Mouse (Mus musculus): Measurements from ENCODE around the gene Col6a1. TPM values are rescaled to one million over a fixed set of nuclear protein-coding genes. Genes with fewer than 3 reads are reported as not detected.

Gene Col6a1
- polyA plus RNA-seq, 1 experiment from 2014 or later, result 7.8 TPM

DNA sequence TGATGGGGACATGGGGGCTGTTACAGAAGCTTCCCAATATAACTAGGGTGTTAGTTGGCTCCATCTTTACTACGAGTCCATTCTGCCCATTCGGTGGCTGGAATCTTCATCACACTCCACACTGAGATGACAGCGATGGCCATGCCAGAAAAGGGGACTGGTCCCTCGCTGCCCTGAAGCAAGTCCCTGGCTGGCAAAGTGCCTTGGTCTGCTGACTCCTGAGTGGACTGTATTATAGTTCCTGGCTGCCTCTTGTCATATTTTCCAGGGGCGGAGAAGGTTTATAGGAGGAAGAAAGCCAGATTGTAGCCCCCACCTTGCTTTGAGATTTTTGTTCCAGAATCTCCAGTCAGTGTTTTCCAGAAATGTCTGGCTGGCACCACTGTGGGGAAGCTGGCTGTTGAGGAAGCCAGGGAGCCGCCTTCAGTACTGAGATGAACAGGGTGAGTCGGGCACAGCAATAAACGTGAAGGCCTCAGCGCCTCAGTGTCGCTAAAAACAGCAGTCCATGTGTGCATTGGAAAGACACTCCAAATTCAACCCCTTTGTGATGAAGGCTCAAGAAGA, 40.4 kb downstream of the Col6a1 start:
- H3K4me3 ChIP-seq, result no peak overlapping the region
- peaks cover 4% of the 10 kb centered on the region; the same call in 1 of the 2 replicates for H3K4me1 ChIP-seq
- no peaks in the 10 kb centered on the region for H3K9me3 ChIP-seq (replicated peaks)
- 93% methylated on average over 10 of the region's 10 CpGs for WGBS
- H3K27me3 ChIP-seq (ENCODE audit: low read depth, poor library complexity, severe bottlenecking), result no peaks in the 10 kb centered on the region
- no peak for DNase-seq (ENCODE audit: low spot score)
- H3K36me3 ChIP-seq, result no peaks in the 10 kb centered on the region
- no peak overlapping the region for H3K27ac ChIP-seq

DNA sequence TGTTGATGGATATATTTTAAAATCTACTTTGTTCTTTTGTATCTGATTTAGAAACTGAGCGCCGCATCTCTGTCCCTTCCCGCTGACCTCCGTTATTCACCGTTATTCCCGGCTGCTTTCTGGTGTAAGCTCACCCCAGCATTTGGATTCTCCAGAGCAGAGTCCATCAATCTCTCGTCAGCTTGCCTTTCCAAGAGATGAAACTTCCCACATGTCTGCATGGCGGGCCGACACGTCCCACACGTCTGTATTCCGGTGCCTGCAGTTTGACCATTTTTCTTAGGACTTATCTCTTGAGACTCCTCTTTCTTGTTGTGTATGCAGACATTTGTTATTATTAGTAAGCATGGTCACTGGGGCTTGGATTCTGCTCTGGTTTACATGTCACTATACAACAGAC, 42.0 kb downstream of the Col6a1 start:
- Histone ChIP-seq H3K27me3 (ENCODE audit: low read depth, poor library complexity, severe bottlenecking) (no peaks in the 10 kb centered on the region), H3K4me1 (peaks cover 4% of the 10 kb centered on the region; the same call in 1 of the 2 replicates), H3K36me3 (no peaks in the 10 kb centered on the region), H3K9me3 (replicated peaks) (no peaks in the 10 kb centered on the region), H3K4me3 (no peak overlapping the region), H3K27ac (no peak overlapping the region)
- no peak for DNase-seq (ENCODE audit: low spot score)
- 89% methylated on average over 12 of the region's 12 CpGs for WGBS

DNA sequence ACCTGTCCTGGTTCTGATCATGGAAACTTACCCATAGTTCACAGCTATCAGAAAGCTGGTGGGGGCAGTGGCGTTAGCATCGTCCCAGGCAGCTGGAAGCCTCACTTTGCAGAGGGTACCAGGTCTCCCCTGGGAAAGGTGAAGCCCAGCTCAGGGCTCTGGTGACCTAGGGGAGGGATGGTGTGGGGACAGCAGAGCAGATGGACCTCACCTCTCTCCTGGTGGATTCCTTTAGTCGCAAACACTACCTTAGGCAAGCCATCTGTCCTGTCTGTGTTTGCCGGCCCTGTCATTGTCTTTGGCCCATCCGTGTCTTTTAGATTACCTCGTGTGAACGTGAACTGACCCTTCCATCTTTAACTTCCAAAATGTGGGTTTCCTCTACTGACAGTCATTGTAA, 42.5 kb downstream of the Col6a1 start:
- no peak for DNase-seq (ENCODE audit: low spot score)
- WGBS, result 81% methylated on average over 7 of the region's 7 CpGs
- Histone ChIP-seq H3K9me3 (replicated peaks) (no peaks in the 10 kb centered on the region), H3K4me1 (peaks cover 4% of the 10 kb centered on the region; the same call in 1 of the 2 replicates), H3K27me3 (ENCODE audit: low read depth, poor library complexity, severe bottlenecking) (no peaks in the 10 kb centered on the region), H3K4me3 (no peak overlapping the region), H3K27ac (no peak overlapping the region), H3K36me3 (no peaks in the 10 kb centered on the region)

- no peak for DNase-seq (ENCODE audit: low spot score)
- Histone ChIP-seq H3K4me3 (no peak overlapping the region), H3K9me3 (replicated peaks) (no peaks in the 10 kb centered on the region), H3K4me1 (peaks cover 4% of the 10 kb centered on the region; the same call in 1 of the 2 replicates), H3K36me3 (no peaks in the 10 kb centered on the region), H3K27me3 (ENCODE audit: low read depth, poor library complexity, severe bottlenecking) (no peaks in the 10 kb centered on the region), H3K27ac (no peak overlapping the region)
- 85% methylated on average over 3 of the region's 3 CpGs for WGBS
These were observed 44.1 kb downstream of the Col6a1 start for GRCm38 (mm10) chr10:76681882-76682281.

DNA sequence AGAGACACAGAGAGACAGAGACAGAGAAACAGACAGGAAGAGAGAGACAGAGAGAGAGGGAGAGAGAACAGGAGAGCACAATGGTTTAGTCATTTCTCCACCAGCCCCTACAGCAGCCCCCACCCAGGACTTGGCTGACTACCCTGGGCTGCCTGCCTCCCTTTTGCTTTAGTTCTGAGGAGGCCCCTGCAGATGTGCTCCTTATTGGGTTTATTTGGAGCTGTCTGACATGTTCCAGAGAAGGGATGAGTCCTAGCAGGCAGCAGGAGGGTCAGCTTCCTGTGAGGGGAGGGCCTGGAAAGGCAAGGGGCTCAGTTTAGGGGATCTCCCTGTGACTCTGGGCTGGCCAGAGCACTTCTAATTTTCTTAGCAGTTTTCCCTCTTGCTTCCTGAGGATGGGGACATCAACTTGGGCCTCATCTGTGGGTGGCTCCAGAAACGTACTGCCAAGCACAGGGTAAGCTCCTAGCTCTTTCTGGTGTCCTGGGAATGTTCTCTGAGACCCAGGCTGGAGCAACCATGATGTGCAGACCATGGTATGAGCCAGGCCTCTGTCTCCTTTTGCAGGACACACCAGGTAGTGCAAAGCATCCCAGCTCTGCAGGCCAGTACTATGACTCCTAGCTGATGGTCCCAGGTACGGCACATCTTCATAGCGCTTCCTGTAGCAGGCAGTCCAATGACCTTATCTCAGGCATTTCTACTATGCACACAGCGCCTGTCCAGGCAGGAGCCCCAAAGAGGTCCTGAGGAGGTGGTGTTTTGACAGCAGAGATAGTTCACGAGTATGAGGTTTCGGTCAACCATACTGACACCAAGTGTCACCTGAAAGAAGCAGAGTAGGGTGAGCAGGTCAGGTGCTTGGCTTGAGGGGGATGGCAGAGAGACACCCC, 45.0 kb downstream of the Col6a1 start:
- DNase-seq (ENCODE audit: low spot score), result no peak
- no peaks in the 10 kb centered on the region for H3K9me3 ChIP-seq (replicated peaks)
- 0 out of 2 replicates have a peak overlapping the region, but pooled peaks have one; percentile 20 for H3K27ac ChIP-seq
- peaks cover 4% of the 10 kb centered on the region; the same call in 1 of the 2 replicates for H3K4me1 ChIP-seq
- H3K4me3 ChIP-seq, result no peak overlapping the region
- H3K36me3 ChIP-seq, result no peaks in the 10 kb centered on the region
- 89% methylated on average over 6 of the region's 6 CpGs for WGBS
- H3K27me3 ChIP-seq (ENCODE audit: low read depth, poor library complexity, severe bottlenecking), result no peaks in the 10 kb centered on the region

DNA sequence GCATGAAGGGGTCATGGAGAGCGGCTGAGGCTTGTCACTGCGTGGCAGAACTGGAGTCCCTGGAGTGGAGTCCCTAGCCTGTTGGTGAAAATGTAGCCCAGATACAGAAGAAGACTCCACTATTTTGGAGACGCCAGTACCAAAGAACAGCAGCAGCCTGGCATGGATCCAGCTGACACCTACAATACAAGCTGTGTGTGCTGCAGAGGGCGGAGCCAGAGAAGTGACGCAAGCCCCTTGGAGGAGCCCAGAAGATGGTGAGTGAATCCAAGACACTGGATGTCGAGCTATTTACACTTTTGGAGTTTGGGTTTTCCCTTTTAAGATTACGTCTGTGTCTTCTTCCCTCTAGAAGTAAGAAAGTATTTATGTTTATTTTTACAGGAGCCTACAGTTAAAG, 47.8 kb downstream of the Col6a1 start:
- H3K27ac ChIP-seq, result no peak overlapping the region
- no peaks in the 10 kb centered on the region for H3K27me3 ChIP-seq (ENCODE audit: low read depth, poor library complexity, severe bottlenecking)
- H3K4me1 ChIP-seq, result peaks cover 4% of the 10 kb centered on the region; the same call in 1 of the 2 replicates
- DNase-seq (ENCODE audit: low spot score), result no peak
- H3K4me3 ChIP-seq, result no peak overlapping the region
- H3K36me3 ChIP-seq, result no peaks in the 10 kb centered on the region
- 73% methylated on average over 7 of the region's 7 CpGs for WGBS
- H3K9me3 ChIP-seq (replicated peaks), result no peaks in the 10 kb centered on the region

DNA sequence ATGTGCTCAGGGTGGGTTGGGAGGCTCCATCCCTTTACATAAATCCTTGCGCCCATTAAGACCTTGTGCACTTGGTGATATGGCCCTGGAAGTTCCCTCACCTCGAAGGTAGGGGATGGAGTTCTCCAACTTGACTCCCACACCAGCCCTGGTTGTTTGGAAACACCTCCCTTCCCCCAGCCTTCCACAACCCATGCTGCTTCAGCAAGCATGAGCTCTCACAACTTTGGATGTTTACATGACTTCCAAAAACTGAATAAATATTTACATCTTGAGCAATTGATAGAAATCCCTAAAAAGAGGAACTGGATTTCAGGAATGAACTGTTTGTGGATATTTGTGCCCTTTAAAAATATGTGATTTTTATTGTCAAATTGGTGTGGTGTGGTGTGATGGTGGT, 50.7 kb downstream of the Col6a1 start:
- no peaks in the 10 kb centered on the region for H3K27me3 ChIP-seq (ENCODE audit: low read depth, poor library complexity, severe bottlenecking)
- WGBS, result 85% methylated on average over 2 of the region's 2 CpGs
- H3K27ac ChIP-seq, result no peak overlapping the region
- no peaks in the 10 kb centered on the region for H3K4me1 ChIP-seq
- H3K36me3 ChIP-seq, result no peaks in the 10 kb centered on the region
- H3K4me3 ChIP-seq, result no peak overlapping the region
- DNase-seq (ENCODE audit: low spot score), result no peak
- H3K9me3 ChIP-seq (replicated peaks), result no peaks in the 10 kb centered on the region

DNA sequence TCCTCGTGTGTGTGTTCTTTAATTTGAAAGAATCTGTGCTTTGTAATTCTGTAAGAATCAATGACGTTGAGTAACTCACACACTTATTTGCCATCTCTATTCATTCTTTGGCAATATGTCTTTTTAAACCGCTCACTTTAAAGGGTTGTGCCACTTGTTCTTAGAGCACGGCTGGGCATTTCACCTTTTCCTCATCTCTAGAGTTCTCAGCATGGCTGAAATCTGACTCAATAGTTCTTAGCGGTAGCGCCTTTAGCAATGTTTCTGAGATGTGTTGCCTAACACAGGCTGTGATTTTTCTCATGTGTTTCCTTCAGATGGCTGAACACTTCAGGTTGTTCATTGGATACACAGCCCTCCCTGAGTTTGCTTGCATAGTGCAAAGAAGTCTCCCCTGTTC, 51.4 kb downstream of the Col6a1 start:
- no peaks in the 10 kb centered on the region for H3K36me3 ChIP-seq
- no peak for DNase-seq (ENCODE audit: low spot score)
- no peaks in the 10 kb centered on the region for H3K9me3 ChIP-seq (replicated peaks)
- no peak overlapping the region for H3K4me3 ChIP-seq
- H3K27me3 ChIP-seq (ENCODE audit: low read depth, poor library complexity, severe bottlenecking), result no peaks in the 10 kb centered on the region
- WGBS, result 88% methylated on average over 6 of the region's 6 CpGs
- H3K27ac ChIP-seq, result no peak overlapping the region
- H3K4me1 ChIP-seq, result no peaks in the 10 kb centered on the region

DNA sequence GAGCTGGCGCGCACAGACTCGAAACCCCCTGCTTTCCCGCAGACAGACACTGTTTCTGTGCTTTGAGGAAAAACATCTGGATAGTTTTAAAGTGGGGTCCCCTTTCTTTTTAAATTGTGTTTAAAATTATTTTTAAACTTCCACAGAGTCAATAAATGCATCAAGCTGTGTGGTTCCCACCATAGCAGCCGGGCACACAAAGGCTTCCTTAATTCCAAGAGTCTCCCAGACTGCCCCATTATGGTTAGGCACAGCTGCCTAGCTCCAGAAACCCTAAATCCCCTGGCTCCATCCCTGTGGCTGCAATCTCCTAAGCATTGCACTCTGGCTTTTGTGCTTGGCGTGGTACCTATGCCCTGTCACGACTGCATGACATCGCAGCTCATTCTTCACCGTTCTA, 54.0 kb downstream of the Col6a1 start:
- no peak for DNase-seq (ENCODE audit: low spot score)
- no peaks in the 10 kb centered on the region for H3K9me3 ChIP-seq (replicated peaks)
- 88% methylated on average over 9 of the region's 9 CpGs for WGBS
- H3K27ac ChIP-seq, result no peak overlapping the region
- no peak overlapping the region for H3K4me3 ChIP-seq
- no peaks in the 10 kb centered on the region for H3K4me1 ChIP-seq
- no peaks in the 10 kb centered on the region for H3K36me3 ChIP-seq
- H3K27me3 ChIP-seq (ENCODE audit: low read depth, poor library complexity, severe bottlenecking), result no peaks in the 10 kb centered on the region

DNA sequence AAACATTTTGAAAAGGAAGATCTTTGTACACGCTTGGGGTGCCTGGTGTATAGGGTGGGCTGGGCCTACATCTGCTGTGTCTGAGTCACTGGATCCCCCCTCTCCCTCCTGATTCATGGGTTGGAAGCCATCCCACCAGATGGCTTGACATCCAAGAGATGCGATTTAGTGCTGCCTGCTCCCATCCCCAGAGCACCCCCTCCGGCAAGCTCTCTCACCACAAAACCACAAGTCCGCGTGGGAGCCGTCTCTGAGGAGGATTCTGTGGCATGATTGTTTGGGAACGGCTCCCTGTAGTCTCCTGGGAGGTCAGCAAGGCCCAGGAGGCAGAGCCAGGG, 57.1 kb downstream of the Col6a1 start:
- Histone ChIP-seq H3K27ac (no peak overlapping the region), H3K9me3 (replicated peaks) (no peaks in the 10 kb centered on the region), H3K36me3 (no peaks in the 10 kb centered on the region), H3K4me1 (no peaks in the 10 kb centered on the region), H3K27me3 (ENCODE audit: low read depth, poor library complexity, severe bottlenecking) (no peaks in the 10 kb centered on the region), H3K4me3 (no peak overlapping the region)
- 73% methylated on average over 7 of the region's 7 CpGs for WGBS
- no peak for DNase-seq (ENCODE audit: low spot score)

DNA sequence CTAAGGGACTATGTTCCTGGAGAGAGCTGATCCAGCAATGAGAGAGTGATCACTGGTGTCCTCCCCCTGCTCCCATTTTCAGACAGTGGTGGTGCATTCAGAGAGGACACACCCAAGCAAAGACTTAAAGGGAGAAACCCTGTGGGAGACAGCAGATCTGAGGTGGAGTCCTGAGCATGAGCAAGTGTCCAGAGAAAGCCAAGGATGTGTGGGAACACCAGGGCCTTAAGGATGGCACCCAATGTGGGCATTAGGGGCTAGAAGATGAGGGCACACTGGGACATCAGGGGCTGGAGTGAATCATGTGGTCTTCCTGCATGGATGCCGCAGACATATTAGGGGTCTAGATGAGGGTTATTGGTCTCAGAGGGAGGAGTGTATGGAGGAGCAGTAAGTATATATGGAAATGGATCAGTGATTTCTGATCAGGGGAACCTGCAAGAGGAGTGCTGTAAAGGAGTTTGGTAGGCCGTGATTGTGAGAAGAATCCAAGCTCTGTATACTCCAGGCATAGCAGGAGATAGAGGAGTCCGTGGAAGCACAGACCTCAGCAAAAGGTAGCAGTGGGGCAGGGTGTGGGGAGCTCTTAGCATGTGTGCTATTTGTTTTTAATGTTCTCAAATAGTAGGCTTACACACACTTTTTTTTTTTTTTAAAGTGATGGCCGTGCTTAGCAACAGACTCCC, 57.6 kb downstream of the Col6a1 start:
- no peak overlapping the region for H3K27ac ChIP-seq
- no peaks in the 10 kb centered on the region for H3K4me1 ChIP-seq
- DNase-seq (ENCODE audit: low spot score), result no peak
- no peak overlapping the region for H3K4me3 ChIP-seq
- no peaks in the 10 kb centered on the region for H3K9me3 ChIP-seq (replicated peaks)
- 95% methylated on average over 4 of the region's 4 CpGs for WGBS
- H3K36me3 ChIP-seq, result no peaks in the 10 kb centered on the region
- H3K27me3 ChIP-seq (ENCODE audit: low read depth, poor library complexity, severe bottlenecking), result no peaks in the 10 kb centered on the region

DNA sequence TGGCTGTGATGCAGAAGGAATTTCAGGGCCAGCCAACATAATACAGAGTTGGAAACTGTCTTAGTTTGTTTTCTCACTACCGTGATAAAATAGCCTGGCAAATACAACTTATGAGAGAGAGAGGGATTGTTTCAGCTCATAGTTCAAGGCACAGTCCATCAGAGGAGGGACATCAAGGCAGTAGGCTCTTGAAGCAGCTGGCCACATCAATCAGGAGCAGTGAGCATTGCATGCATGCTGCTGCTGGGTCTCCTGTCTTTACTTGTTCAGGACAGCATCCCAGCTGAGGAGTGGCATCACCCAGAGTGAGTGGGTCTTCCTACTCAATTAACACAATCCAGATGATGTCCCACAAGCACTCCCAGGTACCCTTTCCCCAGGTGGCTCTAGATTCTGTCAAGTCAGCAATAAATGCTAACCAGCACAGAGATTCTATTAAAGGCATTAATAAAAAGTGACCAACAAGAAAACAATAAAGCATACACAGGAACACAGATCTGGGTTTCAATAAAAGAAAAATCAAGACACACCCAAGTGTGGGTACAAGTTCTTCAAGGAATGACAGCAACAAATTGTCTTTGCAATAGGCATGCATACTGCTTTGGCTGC, 58.7 kb downstream of the Col6a1 start:
- no peaks in the 10 kb centered on the region for H3K4me1 ChIP-seq
- H3K36me3 ChIP-seq, result no peaks in the 10 kb centered on the region
- no peak for DNase-seq (ENCODE audit: low spot score)
- no peak overlapping the region for H3K27ac ChIP-seq
- no peaks in the 10 kb centered on the region for H3K9me3 ChIP-seq (replicated peaks)
- no peaks in the 10 kb centered on the region for H3K27me3 ChIP-seq (ENCODE audit: low read depth, poor library complexity, severe bottlenecking)
- WGBS, result 97% methylated on average over 1 of the region's 1 CpGs
- no peak overlapping the region for H3K4me3 ChIP-seq

GRCm38 (mm10) chr10:76665551-76665950, 60.4 kb downstream of the Col6a1 start:
- H3K4me1 ChIP-seq, result no peaks in the 10 kb centered on the region
- H3K9me3 ChIP-seq (replicated peaks), result no peaks in the 10 kb centered on the region
- H3K27me3 ChIP-seq (ENCODE audit: low read depth, poor library complexity, severe bottlenecking), result no peaks in the 10 kb centered on the region
- no peak overlapping the region for H3K27ac ChIP-seq
- H3K36me3 ChIP-seq, result no peaks in the 10 kb centered on the region
- no peak overlapping the region for H3K4me3 ChIP-seq
- no peak for DNase-seq (ENCODE audit: low spot score)
- WGBS, result 91% methylated on average over 11 of the region's 11 CpGs

All from limb, embryonic 10.5 days (tissue).